Mouse (Mus musculus): ENCODE data around the gene Pygl. TPM values are rescaled to one million over a fixed set of nuclear protein-coding genes. Genes with fewer than 3 reads are reported as not detected.
"Not testable (repeated sequence)": the region's sequence is repeated elsewhere in the genome, so short reads cannot be mapped to it uniquely, and the experiment has no call there.

The Pygl gene
- polyA plus RNA-seq, 1 experiment from 2014 or later: 10.3 TPM

DNA sequence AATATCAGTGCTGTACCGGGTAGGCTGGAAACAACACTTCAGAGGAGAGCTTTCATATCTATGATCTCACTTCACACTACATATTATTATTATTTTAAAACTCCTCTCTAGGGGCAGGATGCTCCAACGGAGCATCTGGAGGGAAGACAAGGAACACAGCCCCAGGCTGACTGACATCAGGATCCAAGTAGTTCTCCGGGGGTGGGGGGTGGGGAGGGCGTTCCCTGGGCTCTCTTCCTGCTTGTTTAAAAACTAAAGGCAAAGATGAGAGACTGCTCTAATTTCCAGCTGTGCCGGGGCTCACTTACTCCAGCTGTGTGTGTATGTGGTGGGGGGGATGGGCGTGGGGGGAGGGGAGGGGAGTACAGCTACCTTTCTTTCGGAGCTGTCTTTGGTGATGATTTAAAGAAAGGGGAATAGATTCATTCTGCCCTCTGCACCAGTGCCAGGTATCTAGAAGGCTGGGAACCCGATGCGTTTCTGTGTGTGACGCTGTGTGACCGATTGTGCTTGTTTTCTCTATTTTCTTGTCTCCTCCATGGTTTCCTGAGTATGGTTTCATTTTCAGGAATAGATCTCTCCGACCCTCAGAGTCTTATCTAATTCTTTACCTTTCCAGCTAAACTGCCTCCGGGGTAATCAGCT, 83.2 kb downstream of the Pygl start:
- H3K9ac ChIP-seq: peak overlapping the region; percentile 27; the same call in 1 of the 2 replicates
- H3K27ac ChIP-seq: 0 out of 2 replicates have a peak overlapping the region, but pooled peaks have one; percentile 54
- 5% methylated on average over 13 of the region's 13 CpGs for WGBS
- peak overlapping the region; percentile 30 for H3K4me3 ChIP-seq
- H3K36me3 ChIP-seq: no peaks in the 10 kb centered on the region
- ATAC-seq (ENCODE audit: insufficient number of reproducible peaks, insufficient read depth, low FRiP score, low TSS enrichment): no peak
- no peaks in the 10 kb centered on the region for H3K27me3 ChIP-seq
- no peaks in the 10 kb centered on the region for H3K9me3 ChIP-seq
- H3K4me2 ChIP-seq (replicated peaks): peak overlapping the region; percentile 55
- H3K4me1 ChIP-seq: peaks cover 16% of the 10 kb centered on the region

DNA sequence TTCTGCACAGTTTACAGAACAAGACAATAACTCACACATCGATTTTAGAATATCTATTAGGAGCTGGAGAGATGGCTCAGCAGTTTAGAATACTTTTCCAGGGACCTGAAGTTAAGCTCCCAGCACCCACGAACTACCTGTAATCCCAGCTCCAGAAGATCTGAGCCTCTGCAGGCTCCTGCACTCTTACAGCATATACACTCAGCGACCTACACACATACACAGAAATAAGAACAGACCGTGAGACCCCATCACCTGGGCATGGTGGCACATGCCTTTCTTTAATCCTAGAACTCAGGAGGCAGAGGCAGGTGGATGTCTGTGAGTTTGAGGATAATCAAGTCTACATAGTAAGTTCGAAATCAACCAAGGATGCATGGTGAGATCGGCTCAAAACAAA, 85.7 kb downstream of the Pygl start:
- no peak for ATAC-seq (ENCODE audit: insufficient number of reproducible peaks, insufficient read depth, low FRiP score, low TSS enrichment)
- Histone ChIP-seq H3K27me3 (no peaks in the 10 kb centered on the region), H3K36me3 (no peaks in the 10 kb centered on the region), H3K4me2 (replicated peaks) (no peak overlapping the region), H3K9ac (no peak overlapping the region), H3K27ac (no peak overlapping the region), H3K4me1 (peaks cover 16% of the 10 kb centered on the region), H3K9me3 (no peaks in the 10 kb centered on the region), H3K4me3 (no peak overlapping the region)
- 89% methylated on average over 6 of the region's 6 CpGs for WGBS

DNA sequence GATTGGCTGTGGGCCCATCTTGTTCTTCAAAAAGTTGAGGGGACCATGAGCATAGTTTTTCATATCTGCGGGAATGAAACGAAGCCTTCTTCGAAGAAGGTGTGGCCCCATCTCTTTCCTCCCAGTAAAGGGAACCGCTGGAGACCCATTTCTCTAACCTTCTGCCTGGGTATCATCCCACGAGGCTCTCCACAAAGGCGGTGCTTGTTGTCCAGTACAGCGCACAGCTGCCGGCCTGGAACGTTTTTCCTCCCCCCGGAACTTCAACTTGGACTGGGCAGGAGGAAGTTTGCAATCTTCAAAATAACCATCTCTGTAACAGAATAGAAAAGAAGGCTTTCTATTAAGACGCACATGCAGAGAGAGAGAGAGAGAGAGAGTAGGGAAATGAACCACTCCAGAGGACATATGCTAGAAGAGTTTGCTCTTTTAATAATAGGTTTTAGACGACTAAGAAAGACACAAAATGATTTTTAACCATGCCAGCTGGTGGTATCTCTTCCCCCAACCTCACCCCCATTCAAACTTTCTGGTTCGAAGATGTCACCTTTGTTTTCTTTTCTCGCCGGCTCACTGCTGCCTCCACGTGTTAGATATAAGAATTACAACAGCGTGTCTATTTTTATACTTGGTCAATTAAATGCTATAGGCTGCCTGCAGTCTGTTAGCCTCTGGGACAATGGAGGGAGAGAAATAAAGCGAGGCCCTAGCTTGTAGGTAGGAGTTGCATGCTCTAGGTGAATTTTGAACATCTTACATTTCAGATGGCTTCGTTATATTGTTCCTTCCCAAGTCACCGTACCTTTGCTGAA, 86.4 kb downstream of the Pygl start:
- no peak for ATAC-seq (ENCODE audit: insufficient number of reproducible peaks, insufficient read depth, low FRiP score, low TSS enrichment)

DNA sequence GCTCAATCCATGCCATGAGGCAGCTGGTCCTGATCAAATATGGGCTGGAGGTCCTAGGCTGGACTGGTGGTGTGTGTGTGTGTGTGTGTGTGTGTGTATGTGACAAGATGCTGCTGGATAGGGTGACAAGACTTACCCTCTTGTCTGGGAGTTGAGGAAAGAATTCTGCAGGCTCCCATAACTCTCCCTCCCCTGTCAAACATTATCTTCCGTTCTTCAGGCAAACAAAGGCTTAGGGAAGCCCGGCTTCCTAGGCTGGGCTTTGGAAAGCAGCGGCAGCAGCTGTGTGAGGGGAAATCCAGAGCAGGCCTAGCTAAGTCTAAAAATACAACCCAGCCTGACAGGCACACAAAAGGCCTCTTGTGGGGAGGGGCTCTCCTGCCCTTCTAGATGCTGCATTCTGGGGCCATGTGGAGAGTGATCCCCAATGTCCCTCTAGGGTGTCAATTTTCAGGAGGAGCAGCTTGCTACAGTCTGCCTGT, 87.1 kb downstream of the Pygl start:
- H3K4me1 ChIP-seq: peaks cover 16% of the 10 kb centered on the region
- not testable (repeated sequence) for H3K9ac ChIP-seq; H3K9me3 ChIP-seq; H3K4me3 ChIP-seq; H3K27me3 ChIP-seq; H3K4me2 ChIP-seq (replicated peaks); H3K36me3 ChIP-seq
- WGBS: 4% methylated on average over 3 of the region's 3 CpGs
- peak; percentile 68 for ATAC-seq (ENCODE audit: insufficient number of reproducible peaks, insufficient read depth, low FRiP score, low TSS enrichment)
- H3K27ac ChIP-seq: peak overlapping the region; percentile 70; the same call in 1 of the 2 replicates

More for the DNA sequence above, 86.4 kb downstream of the Pygl start:
- Histone ChIP-seq H3K9me3 (no peaks in the 10 kb centered on the region), H3K4me3 (no peak overlapping the region), H3K36me3 (no peaks in the 10 kb centered on the region), H3K27me3 (no peaks in the 10 kb centered on the region), H3K27ac (peak overlapping the region; percentile 72), H3K4me2 (replicated peaks) (no peak overlapping the region), H3K4me1 (peaks cover 16% of the 10 kb centered on the region), H3K9ac (no peak overlapping the region)
- WGBS: 41% methylated on average over 20 of the region's 20 CpGs

DNA sequence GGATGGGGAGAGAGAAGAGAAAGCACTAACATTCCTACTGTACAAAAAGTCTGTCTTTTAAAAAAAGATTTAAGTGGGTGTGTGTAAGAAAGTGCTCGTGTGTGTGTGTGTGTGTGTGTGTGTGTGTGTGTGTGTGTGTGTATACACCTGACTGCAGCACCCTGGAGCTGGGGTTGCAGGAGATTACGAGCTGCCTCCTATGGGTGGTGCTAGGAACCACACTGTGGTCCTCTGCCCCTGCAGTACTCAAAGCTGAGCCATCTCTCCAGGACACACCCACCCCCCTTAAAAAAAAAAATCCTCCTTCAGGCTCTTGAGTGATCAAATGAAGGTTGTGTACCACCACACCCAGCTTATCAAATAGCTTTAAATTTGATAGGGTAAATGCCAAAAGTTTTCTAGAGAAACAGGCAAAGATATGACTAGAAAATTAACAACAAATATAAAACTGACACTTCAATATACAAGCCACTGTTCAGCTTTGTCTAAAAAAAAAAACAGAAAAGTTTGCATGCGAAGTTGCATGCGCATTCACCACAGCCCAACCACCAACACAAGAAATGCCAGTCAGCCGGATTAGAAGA, 90.2 kb downstream of the Pygl start:
- no peaks in the 10 kb centered on the region for H3K27me3 ChIP-seq
- ATAC-seq (ENCODE audit: insufficient number of reproducible peaks, insufficient read depth, low FRiP score, low TSS enrichment): no peak
- H3K27ac ChIP-seq: no peak overlapping the region
- no peak overlapping the region for H3K9ac ChIP-seq
- H3K4me1 ChIP-seq: no peaks in the 10 kb centered on the region
- no peaks in the 10 kb centered on the region for H3K36me3 ChIP-seq
- 86% methylated on average over 5 of the region's 5 CpGs for WGBS
- no peak overlapping the region for H3K4me2 ChIP-seq (replicated peaks)
- H3K4me3 ChIP-seq: no peak overlapping the region
- H3K9me3 ChIP-seq: no peaks in the 10 kb centered on the region

Other genes with a start within 250 kb of the Pygl start
- gene Sav1, start 244.5 kb downstream of the Pygl start, polyA plus RNA-seq (2016; fragmentation: Nextera tagmentation; extraction: Ambion mirVana): 11.9 and 12.9 TPM in 2 replicates
- 11.5 and 13.5 TPM in 2 replicates for gene Nin, start 117.8 kb downstream of the Pygl start, polyA plus RNA-seq (2016; fragmentation: Nextera tagmentation; extraction: Ambion mirVana)
- gene Abhd12b, start 77.3 kb downstream of the Pygl start, polyA plus RNA-seq (2016; fragmentation: Nextera tagmentation; extraction: Ambion mirVana): 0.09 and 0.25 TPM in 2 replicates
- gene Trim9, start 116.1 kb upstream of the Pygl start, polyA plus RNA-seq (2016; fragmentation: Nextera tagmentation; extraction: Ambion mirVana): 3.0 and 4.5 TPM in 2 replicates
- gene Tmx1, start 221.6 kb upstream of the Pygl start, polyA plus RNA-seq (2016; fragmentation: Nextera tagmentation; extraction: Ambion mirVana): 97.1 and 104 TPM in 2 replicates